Mouse (Mus musculus) embryonic facial prominence, embryonic 14.5 days (tissue): ENCODE results near the gene Lrmda. TPM values are rescaled to one million over a fixed set of nuclear protein-coding genes. Genes with fewer than 3 reads are reported as not detected.

Experiments
- ATAC-seq: fragments of 200-750 bp; cut with Nextera tagmentation; 2 replicates; pipeline ENCODE4 v1.8.0; 2017; ENCODE audit warnings: low read depth, moderate number of reproducible peaks, moderate TSS enrichment
- DNase-seq: peaks from one replicate; pipeline ENCODE4 v3.0.0-alpha.2; 2015; ENCODE audit warnings: low spot score
- H3K27ac ChIP-seq: fragments of 300-500 bp; sonication (generic); replicated peaks from 2 replicates; pipeline ENCODE4 v1.5.1; 2014; ENCODE audit warnings: low read depth, mild to moderate bottlenecking, low read length, moderate library complexity
- H3K27me3 ChIP-seq: fragments of 300-500 bp; sonication (generic); replicated peaks from 2 replicates; pipeline ENCODE4 v1.6.1; 2014; ENCODE audit warnings: low read length; ENCODE audit not compliant: control insufficient read depth, insufficient read depth
- H3K36me3 ChIP-seq: fragments of 300-500 bp; sonication (generic); 2 replicates; pipeline ENCODE4 v1.6.1; 2014; ENCODE audit warnings: low read length, mixed read lengths; ENCODE audit not compliant: control insufficient read depth, insufficient read depth
- H3K4me1 ChIP-seq: fragments of 300-500 bp; sonication (generic); 2 replicates; pipeline ENCODE4 v1.6.1; 2014; ENCODE audit warnings: antibody characterized with exemption, low read length; ENCODE audit not compliant: control insufficient read depth, insufficient read depth
- H3K4me2 ChIP-seq: fragments of 300-500 bp; sonication (generic); 2 replicates; pipeline ENCODE4 v1.6.1; 2014; ENCODE audit warnings: low read depth, mild to moderate bottlenecking, low read length, moderate library complexity, mixed read lengths
- H3K4me3 ChIP-seq: fragments of 300-500 bp; sonication (generic); 2 replicates; pipeline ENCODE4 v1.5.1; 2014; ENCODE audit warnings: low read depth, mild to moderate bottlenecking, low read length
- H3K9ac ChIP-seq: fragments of 300-500 bp; sonication (generic); 2 replicates; pipeline ENCODE4 v1.6.1; 2014; ENCODE audit warnings: low read depth, mild to moderate bottlenecking, low read length, moderate library complexity, mixed read lengths
- H3K9me3 ChIP-seq: fragments of 300-500 bp; sonication (generic); 2 replicates; pipeline ENCODE4 v1.6.1; 2016; ENCODE audit warnings: low read length; ENCODE audit not compliant: control insufficient read depth
- WGBS: fragments of 180-500 bp; shearing (Covaris S2); extraction: QIAGEN DNeasy Blood & Tissue Kit; methylation state at CpG from one replicate; pipeline ENCODE4 v1.1.7; 2014; 5-methylcytosine and 5-hydroxymethylcytosine counted together
- polyA plus RNA-seq: library from polyadenylated mRNA; unstranded; fragments of >200 nt; fragmentation: Nextera tagmentation; extraction: Ambion mirVana; gene quantifications from 2 replicates; pipeline ENCODE4 v1.2.1, GENCODE M21; 2014

The Lrmda gene
- polyA plus RNA-seq, 1 experiment from 2014 or later: 0.24 TPM

- Histone ChIP-seq H3K27ac (peak overlapping the region; percentile 89), H3K4me3 (peak overlapping the region; percentile 84), H3K9ac (peak overlapping the region; percentile 71), H3K4me1 (peaks cover 13% of the 10 kb centered on the region; the same call in 1 of the 2 replicates), H3K4me2 (peak overlapping the region; percentile 81), H3K9me3 (no peaks in the 10 kb centered on the region), H3K36me3 (peaks cover 10% of the 10 kb centered on the region), H3K27me3 (peaks cover 36% of the 10 kb centered on the region)
- ATAC-seq: no peak
- DNase-seq: peak; percentile 64
- WGBS: 4% methylated on average over 31 of the region's 31 CpGs
Observed at GRCm38 (mm10) chr14:21990321-21991021, 29.0 kb upstream of the Lrmda start.

- Histone ChIP-seq H3K27me3 (peaks cover 36% of the 10 kb centered on the region), H3K9me3 (no peaks in the 10 kb centered on the region), H3K4me1 (peaks cover 13% of the 10 kb centered on the region; the same call in 1 of the 2 replicates), H3K9ac (peak overlapping the region; percentile 71), H3K36me3 (0 out of 2 replicates have a peak, but pooled peaks cover 2% of the 10 kb centered on the region), H3K4me2 (peak overlapping the region; percentile 81), H3K27ac (peak overlapping the region; percentile 89), H3K4me3 (peak overlapping the region; percentile 84)
- ATAC-seq (no peak; the same call in 1 of the 2 replicates), DNase-seq (peak; percentile 85)
- WGBS: 2% methylated on average over 25 of the region's 26 CpGs
Observed at GRCm38 (mm10) chr14:21991251-21991780, 28.2 kb upstream of the Lrmda start.

- Histone ChIP-seq H3K9ac (peak overlapping the region; percentile 71; the same call in 1 of the 2 replicates), H3K4me3 (peak overlapping the region; percentile 84), H3K36me3 (no peaks in the 10 kb centered on the region), H3K27me3 (peaks cover 36% of the 10 kb centered on the region), H3K4me1 (peaks cover 13% of the 10 kb centered on the region; the same call in 1 of the 2 replicates), H3K27ac (peak overlapping the region; percentile 89; the same call in 1 of the 2 replicates), H3K9me3 (no peaks in the 10 kb centered on the region), H3K4me2 (peak overlapping the region; percentile 81)
- 26% methylated on average over 5 of the region's 5 CpGs for WGBS
- DNase-seq: no peak
- ATAC-seq: no peak
Observed at GRCm38 (mm10) chr14:21991856-21992255, 27.7 kb upstream of the Lrmda start.

- 58% methylated on average over 4 of the region's 4 CpGs for WGBS
- H3K9ac ChIP-seq: peak overlapping the region; percentile 71; the same call in 1 of the 2 replicates
Observed at GRCm38 (mm10) chr14:21992321-21992885, 27.1 kb upstream of the Lrmda start.

GRCm38 (mm10) chr14:21993251-21994060 lies 26.1 kb upstream of the Lrmda start:
- H3K36me3 ChIP-seq: no peaks in the 10 kb centered on the region
- H3K9me3 ChIP-seq: no peaks in the 10 kb centered on the region
- WGBS: 27% methylated on average over 14 of the region's 14 CpGs
- ATAC-seq: no peak
- peaks cover 13% of the 10 kb centered on the region; the same call in 1 of the 2 replicates for H3K4me1 ChIP-seq
- H3K9ac ChIP-seq: 0 out of 2 replicates have a peak overlapping the region, but pooled peaks have one; percentile 70
- peak overlapping the region; percentile 77 for H3K27ac ChIP-seq
- H3K4me2 ChIP-seq: peak overlapping the region; percentile 87
- peak overlapping the region; percentile 64 for H3K4me3 ChIP-seq
- DNase-seq: no peak
- H3K27me3 ChIP-seq: peaks cover 36% of the 10 kb centered on the region

More at GRCm38 (mm10) chr14:21992321-21992885, 27.1 kb upstream of the Lrmda start:
- peak overlapping the region; percentile 81 for H3K4me2 ChIP-seq
- H3K4me3 ChIP-seq: peak overlapping the region; percentile 84
- H3K27ac ChIP-seq: 0 out of 2 replicates have a peak overlapping the region, but pooled peaks have one; percentile 89
- H3K4me1 ChIP-seq: peaks cover 13% of the 10 kb centered on the region; the same call in 1 of the 2 replicates
- H3K27me3 ChIP-seq: peaks cover 36% of the 10 kb centered on the region
- H3K36me3 ChIP-seq: no peaks in the 10 kb centered on the region
- DNase-seq: no peak
- no peak for ATAC-seq
- no peaks in the 10 kb centered on the region for H3K9me3 ChIP-seq

- DNase-seq (peak; percentile 66), ATAC-seq (no peak)
- Histone ChIP-seq H3K36me3 (no peaks in the 10 kb centered on the region), H3K27me3 (peaks cover 36% of the 10 kb centered on the region), H3K4me2 (peak overlapping the region; percentile 87), H3K9me3 (no peaks in the 10 kb centered on the region), H3K4me1 (peaks cover 13% of the 10 kb centered on the region; the same call in 1 of the 2 replicates), H3K4me3 (peak overlapping the region; percentile 64), H3K9ac (peak overlapping the region; percentile 70), H3K27ac (peak overlapping the region; percentile 77)
- WGBS: 4% methylated on average over 44 of the region's 44 CpGs
Observed at GRCm38 (mm10) chr14:21994061-21994990, 25.2 kb upstream of the Lrmda start.

- peak; percentile 86 for ATAC-seq
- WGBS: 1% methylated on average over 28 of the region's 36 CpGs
- Histone ChIP-seq H3K9ac (peak overlapping the region; percentile 70), H3K9me3 (no peaks in the 10 kb centered on the region), H3K4me1 (peaks cover 13% of the 10 kb centered on the region; the same call in 1 of the 2 replicates), H3K27ac (peak overlapping the region; percentile 77), H3K4me3 (peak overlapping the region; percentile 64), H3K27me3 (peaks cover 34% of the 10 kb centered on the region), H3K36me3 (no peaks in the 10 kb centered on the region), H3K4me2 (peak overlapping the region; percentile 87)
- DNase-seq: peak; percentile 91
Observed at GRCm38 (mm10) chr14:21995031-21995754, 24.3 kb upstream of the Lrmda start.
